Mouse (Mus musculus) cerebellum, adult 2 months (tissue): ENCODE data around the gene Znfx1. TPM values are rescaled to one million over a fixed set of nuclear protein-coding genes. Genes with fewer than 3 reads are reported as not detected.

Experiments used
- DNase-seq, 2 experiments: peaks; one replicate each; pipeline ENCODE4 v3.0.0; 2021
- H3K27ac ChIP-seq: fragments of 200-500 bp; 2 replicates; pipeline ENCODE4 v1.5.1; 2012; ENCODE audit warnings: low read length, control low read depth, inconsistent platforms; ENCODE audit not compliant: insufficient read depth
- H3K27me3 ChIP-seq: fragments of 200-500 bp; 2 replicates; pipeline ENCODE4 v1.6.1; 2012; ENCODE audit warnings: inconsistent platforms, mild to moderate bottlenecking, low read length, moderate library complexity; ENCODE audit not compliant: control insufficient read depth, insufficient read depth
- H3K4me1 ChIP-seq: fragments of 200-500 bp; 2 replicates; pipeline ENCODE4 v1.6.1; 2011; ENCODE audit warnings: low read length; ENCODE audit not compliant: control insufficient read depth, insufficient read depth
- H3K4me3 ChIP-seq: fragments of 200-500 bp; replicated peaks from 2 replicates; pipeline ENCODE3; 2011; ENCODE audit warnings: mild to moderate bottlenecking, low read depth, low read length, control low read depth; ENCODE audit not compliant: insufficient read depth
- CTCF ChIP-seq: fragments of 200-500 bp; IDR thresholded peaks from 2 replicates; pipeline ENCODE4 v1.5.1; 2011; ENCODE audit warnings: low read depth, mild to moderate bottlenecking, control low read depth, low read length, moderate library complexity, borderline replicate concordance; ENCODE audit not compliant: insufficient read depth
- POLR2A ChIP-seq: fragments of 200-500 bp; IDR thresholded peaks from 2 replicates; pipeline ENCODE4 v1.6.1; 2011; ENCODE audit warnings: low read length, control low read depth, borderline replicate concordance; ENCODE audit not compliant: insufficient read depth
- WGBS: fragments of 180-500 bp; shearing (Covaris S2); methylation state at CpG from one replicate; pipeline ENCODE4 v1.1.7; 2018; 5-methylcytosine and 5-hydroxymethylcytosine counted together
- polyA plus RNA-seq: library from polyadenylated mRNA; depleted of rRNA; stranded (reverse); fragments of >200 nt; gene quantifications from 2 replicates; pipeline ENCODE4 v1.2.3, GENCODE M21; 2012

The Znfx1 gene
- polyA plus RNA-seq, 1 experiment: 25.9 TPM

GRCm38 (mm10) chr2:167038716-167039115 lies 24.1 kb downstream of the Znfx1 start:
- H3K27me3 ChIP-seq: no peaks in the 10 kb centered on the region
- peak in 1 of 2 experiments; percentile 32 for DNase-seq
- WGBS: 49% methylated on average over 7 of the region's 7 CpGs
- TF ChIP-seq CTCF (no peak), POLR2A (no peak)
- no peak overlapping the region for H3K4me3 ChIP-seq
- H3K4me1 ChIP-seq: peaks cover 20% of the 10 kb centered on the region
- no peak overlapping the region for H3K27ac ChIP-seq

- DNase-seq: peak; percentile 37 to 54
- Histone ChIP-seq H3K4me3 (no peak overlapping the region), H3K27me3 (no peaks in the 10 kb centered on the region), H3K4me1 (peaks cover 20% of the 10 kb centered on the region), H3K27ac (no peak overlapping the region)
- TF ChIP-seq POLR2A: no peak
- no peak for TF ChIP-seq CTCF
- WGBS: 23% methylated on average over 6 of the region's 6 CpGs
Measured at GRCm38 (mm10) chr2:167038297-167038696, 24.5 kb downstream of the Znfx1 start.

- Histone ChIP-seq H3K27ac (no peak overlapping the region), H3K4me3 (no peak overlapping the region), H3K4me1 (peaks cover 20% of the 10 kb centered on the region), H3K27me3 (no peaks in the 10 kb centered on the region)
- 42% methylated on average over 12 of the region's 12 CpGs for WGBS
- no peak for DNase-seq
- TF ChIP-seq CTCF: no peak
- no peak for TF ChIP-seq POLR2A
Measured at GRCm38 (mm10) chr2:167037710-167038109, 25.1 kb downstream of the Znfx1 start.

- Histone ChIP-seq H3K4me3 (no peak overlapping the region), H3K27ac (no peak overlapping the region), H3K4me1 (no peaks in the 10 kb centered on the region), H3K27me3 (no peaks in the 10 kb centered on the region)
- no peak for TF ChIP-seq CTCF
- TF ChIP-seq POLR2A: no peak
- WGBS: 91% methylated on average over 4 of the region's 4 CpGs
- no peak for DNase-seq
Measured at GRCm38 (mm10) chr2:167030507-167030906, 32.3 kb downstream of the Znfx1 start.

- TF ChIP-seq POLR2A: no peak
- no peak for TF ChIP-seq CTCF
- H3K4me1 ChIP-seq: no peaks in the 10 kb centered on the region
- WGBS: 88% methylated on average over 7 of the region's 7 CpGs
- H3K4me3 ChIP-seq: no peak overlapping the region
- no peak overlapping the region for H3K27ac ChIP-seq
- H3K27me3 ChIP-seq: no peaks in the 10 kb centered on the region
- DNase-seq: no peak
Measured at GRCm38 (mm10) chr2:167028553-167028952, 34.3 kb downstream of the Znfx1 start.

- DNase-seq: no peak
- H3K4me1 ChIP-seq: no peaks in the 10 kb centered on the region
Measured at GRCm38 (mm10) chr2:167019396-167019795, 43.4 kb downstream of the Znfx1 start.

GRCm38 (mm10) chr2:167015382-167015718 lies 47.5 kb downstream of the Znfx1 start:
- WGBS: 0% methylated on average over 21 of the region's 21 CpGs
- Histone ChIP-seq H3K27me3 (no peaks in the 10 kb centered on the region), H3K4me1 (no peaks in the 10 kb centered on the region), H3K4me3 (peak overlapping the region; percentile 87), H3K27ac (no peak overlapping the region)
- no peak for DNase-seq
- no peak for TF ChIP-seq POLR2A
- no peak for TF ChIP-seq CTCF

More at GRCm38 (mm10) chr2:167019396-167019795, 43.4 kb downstream of the Znfx1 start:
- no peak for TF ChIP-seq CTCF
- TF ChIP-seq POLR2A: no peak
- WGBS: 93% methylated on average over 10 of the region's 10 CpGs
- Histone ChIP-seq H3K27me3 (no peaks in the 10 kb centered on the region), H3K27ac (no peak overlapping the region), H3K4me3 (no peak overlapping the region)

- TF ChIP-seq POLR2A: peak; percentile 66
- TF ChIP-seq CTCF: no peak
- 1% methylated on average over 37 of the region's 37 CpGs for WGBS
- Histone ChIP-seq H3K4me3 (peak within 1 kb of the TSS; percentile 87), H3K27me3 (no peaks in the 10 kb centered on the region), H3K27ac (peak within 1 kb of the TSS; percentile 5; the same call in 1 of the 2 replicates), H3K4me1 (no peaks in the 10 kb centered on the region)
- peak; percentile 91 to 93 for DNase-seq
Measured at GRCm38 (mm10) chr2:167014702-167015381, 48.0 kb downstream of the Znfx1 start, which contains the start of gene Ddx27. TSS of gene Ddx27 (plus strand) at chr2:167015193.
